Mouse (Mus musculus) lung, adult 2 months (tissue): ENCODE results near the gene Adarb1.

Experiments
- CTCF ChIP-seq: fragments of 200-500 bp; IDR thresholded peaks from 2 replicates; pipeline ENCODE4 v1.5.1; 2011; ENCODE audit warnings: mild to moderate bottlenecking, low read length, control low read depth; ENCODE audit not compliant: insufficient read depth
- POLR2A ChIP-seq: fragments of 200-500 bp; IDR thresholded peaks from 2 replicates; pipeline ENCODE4 v1.6.1; 2011; ENCODE audit warnings: low read depth, mild to moderate bottlenecking, control low read depth, low read length, borderline replicate concordance; ENCODE audit errors: extremely low read depth

DNA sequence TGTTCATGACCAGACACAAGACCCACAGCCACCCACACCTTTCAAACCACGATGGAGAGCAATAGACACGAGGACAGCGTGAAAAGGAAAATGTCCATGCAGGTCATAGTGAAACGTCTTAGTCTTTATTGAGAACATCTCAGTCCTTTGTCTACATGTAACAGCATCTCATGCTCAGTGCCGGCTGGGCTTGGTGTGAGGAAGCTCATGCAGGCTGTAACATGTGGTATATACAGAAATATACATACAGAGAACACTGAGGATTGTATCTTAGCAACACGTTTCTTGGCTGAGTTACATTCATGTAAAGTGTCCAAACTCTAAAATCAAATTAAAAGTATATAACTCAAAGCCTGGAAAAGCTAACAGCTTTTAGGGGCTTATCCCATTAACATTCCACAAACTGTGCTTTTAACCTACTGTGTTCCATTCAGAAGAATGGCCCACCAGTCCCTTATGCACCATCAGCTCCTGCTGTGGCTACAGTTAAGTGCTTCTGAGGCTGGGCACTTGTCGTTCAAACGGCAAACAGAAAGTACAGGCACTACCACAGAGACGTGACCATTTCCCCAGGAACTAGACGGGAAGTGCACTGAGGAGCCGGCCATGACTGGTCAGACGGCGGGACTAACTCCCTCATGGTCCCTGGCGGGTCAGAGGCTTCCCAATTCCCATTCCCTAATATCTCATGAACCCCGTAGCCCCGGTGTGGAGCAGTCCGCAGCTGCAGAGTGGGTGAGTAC is 127.3 kb downstream of the Adarb1 start:
- TF ChIP-seq POLR2A: no peak
- TF ChIP-seq CTCF: no peak
